Mouse (Mus musculus): ENCODE data around the gene Gm3106. TPM values are rescaled to one million over a fixed set of nuclear protein-coding genes. Genes with fewer than 3 reads are reported as not detected.
"Not testable (repeated sequence)": the region's sequence is repeated elsewhere in the genome, so short reads cannot be mapped to it uniquely, and the experiment has no call there.

Gm3106 gene
- not detected for total RNA-seq (2022)

DNA sequence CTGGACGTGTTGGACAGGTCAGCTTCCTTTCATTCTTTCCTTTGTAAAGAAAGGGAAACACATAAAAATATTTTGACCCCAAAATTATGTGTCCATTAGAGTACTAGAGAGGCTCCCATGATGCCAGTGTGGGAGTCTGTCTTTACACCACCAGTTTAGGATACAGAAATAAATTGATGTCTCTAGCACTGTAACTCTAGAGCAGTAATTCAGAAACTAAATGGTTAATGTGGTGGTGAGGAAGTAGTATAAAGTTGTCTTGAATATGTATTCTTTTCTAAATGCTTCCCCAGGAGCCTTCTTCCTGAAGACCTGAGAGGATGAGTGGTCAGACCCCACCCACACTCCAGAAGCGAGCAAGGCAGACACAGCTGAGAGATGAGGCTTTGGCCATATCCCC is at the start of gene Gm3106:
Gene Gm3106, plus strand, starts transcription at position 301 of the 400 bp plus-strand sequence.
- DNase-seq (ENCODE audit: low spot score in 2 of 2): not testable (repeated sequence)

Other genes with a start within 250 kb of the Gm3106 start
- gene BC061212, start 147.5 kb upstream of the Gm3106 start, total RNA-seq (2022): not detected
- gene Gm6351, start 141.6 kb upstream of the Gm3106 start, total RNA-seq (2022): not detected
- not detected for gene A430089I19Rik, start 88.8 kb downstream of the Gm3106 start, total RNA-seq (2022)
- gene Gm6502, start 96.4 kb downstream of the Gm3106 start, total RNA-seq (2022): not detected
- not detected for gene AA792892, start 121.7 kb downstream of the Gm3106 start, total RNA-seq (2022)
- gene Gm7682, start 227.8 kb downstream of the Gm3106 start, total RNA-seq (2022): not detected

All from layer of hippocampus, adult 8-10 months (tissue).